Mouse (Mus musculus) limb, embryonic 13.5 days (tissue): ENCODE results near the gene Rxfp1. TPM values are rescaled to one million over a fixed set of nuclear protein-coding genes. Genes with fewer than 3 reads are reported as not detected.

ENCODE experiments used
- ATAC-seq: fragments of 200-750 bp; cut with Nextera tagmentation; 2 replicates; pipeline ENCODE4 v1.8.0; 2017; ENCODE audit warnings: low read depth, moderate number of reproducible peaks, moderate TSS enrichment; ENCODE audit not compliant: low FRiP score
- H3K27ac ChIP-seq: fragments of 300-500 bp; sonication (generic); 2 replicates; pipeline ENCODE4 v1.5.1; 2015; ENCODE audit warnings: inconsistent platforms, mild to moderate bottlenecking, moderate library complexity
- H3K27me3 ChIP-seq: fragments of 300-500 bp; sonication (generic); 2 replicates; pipeline ENCODE4 v1.6.1; 2015; ENCODE audit warnings: mild to moderate bottlenecking, inconsistent platforms
- H3K36me3 ChIP-seq: fragments of 300-500 bp; sonication (generic); 2 replicates; pipeline ENCODE4 v1.6.1; 2015; ENCODE audit warnings: inconsistent platforms, mild to moderate bottlenecking, moderate library complexity
- H3K4me1 ChIP-seq: fragments of 300-500 bp; sonication (generic); 2 replicates; pipeline ENCODE4 v1.6.1; 2015; ENCODE audit warnings: inconsistent platforms
- H3K4me2 ChIP-seq: fragments of 300-500 bp; sonication (generic); replicated peaks from 2 replicates; pipeline ENCODE4 v1.6.1; 2015; ENCODE audit warnings: inconsistent platforms, mild to moderate bottlenecking, moderate library complexity
- H3K4me3 ChIP-seq: fragments of 300-500 bp; sonication (generic); 2 replicates; pipeline ENCODE4 v1.5.1; 2015; ENCODE audit warnings: moderate library complexity, mild to moderate bottlenecking, inconsistent platforms
- H3K9ac ChIP-seq: fragments of 300-500 bp; sonication (generic); 2 replicates; pipeline ENCODE4 v1.6.1; 2015; ENCODE audit warnings: mild to moderate bottlenecking, inconsistent platforms
- H3K9me3 ChIP-seq: fragments of 300-500 bp; sonication (generic); 2 replicates; pipeline ENCODE4 v1.6.1; 2016; ENCODE audit warnings: inconsistent platforms
- WGBS: fragments of 180-500 bp; shearing (Covaris S2); methylation state at CpG from one replicate; pipeline ENCODE4 v1.1.7; 2015; 5-methylcytosine and 5-hydroxymethylcytosine counted together
- polyA plus RNA-seq: library from polyadenylated mRNA; unstranded; fragments of >200 nt; fragmentation: Nextera tagmentation; extraction: Ambion mirVana; gene quantifications from 2 replicates; pipeline ENCODE4 v1.2.1, GENCODE M21; 2015

The Rxfp1 gene
- polyA plus RNA-seq = 0.13 and 0.20 TPM in 2 replicates

GRCm38 (mm10) chr3:79737780-79738179 is at the start of gene Rxfp1:
Gene Rxfp1, minus strand, starts transcription at chr3:79737880.
- peaks cover 4% of the 10 kb centered on the region for H3K4me1 ChIP-seq
- WGBS = 68% methylated on average over 4 of the region's 4 CpGs

GRCm38 (mm10) chr3:79784362-79784736 is 46.7 kb upstream of the Rxfp1 start:
- Histone ChIP-seq H3K4me1 (peaks cover 5% of the 10 kb centered on the region), H3K27ac (no peak overlapping the region), H3K27me3 (peaks cover 4% of the 10 kb centered on the region; the same call in 1 of the 2 replicates), H3K9ac (no peak overlapping the region), H3K36me3 (no peaks in the 10 kb centered on the region), H3K4me2 (peak overlapping the region; percentile 55), H3K9me3 (no peaks in the 10 kb centered on the region), H3K4me3 (peak overlapping the region; percentile 21)
- whole genome bisulfite sequencing = 4% methylated on average over 11 of the region's 11 CpGs
- ATAC-seq = no peak

More at GRCm38 (mm10) chr3:79737780-79738179, at the start of gene Rxfp1:
- H3K4me3 ChIP-seq = no peak within 1 kb of the TSS
- no peak for ATAC-seq
- no peaks in the 10 kb centered on the region for H3K36me3 ChIP-seq
- H3K27ac ChIP-seq = no peak within 1 kb of the TSS
- no peak within 1 kb of the TSS for H3K9ac ChIP-seq
- H3K9me3 ChIP-seq = no peaks in the 10 kb centered on the region
- no peaks in the 10 kb centered on the region for H3K27me3 ChIP-seq
- no peak within 1 kb of the TSS for H3K4me2 ChIP-seq

GRCm38 (mm10) chr3:79783630-79784361 is 46.1 kb upstream of the Rxfp1 start:
- no peak overlapping the region for H3K27ac ChIP-seq
- no peak for ATAC-seq
- peak overlapping the region; percentile 21; the same call in 1 of the 2 replicates for H3K4me3 ChIP-seq
- H3K36me3 ChIP-seq = no peaks in the 10 kb centered on the region
- H3K9ac ChIP-seq = no peak overlapping the region
- H3K27me3 ChIP-seq = peaks cover 4% of the 10 kb centered on the region; the same call in 1 of the 2 replicates
- peaks cover 5% of the 10 kb centered on the region for H3K4me1 ChIP-seq
- H3K9me3 ChIP-seq = no peaks in the 10 kb centered on the region
- peak overlapping the region; percentile 55 for H3K4me2 ChIP-seq
- 16% methylated on average over 10 of the region's 10 CpGs for WGBS

GRCm38 (mm10) chr3:79772701-79773100 is 35.0 kb upstream of the Rxfp1 start:
- WGBS = 81% methylated on average over 2 of the region's 2 CpGs
- no peak overlapping the region for H3K4me3 ChIP-seq
- H3K36me3 ChIP-seq = no peaks in the 10 kb centered on the region
- no peak overlapping the region for H3K9ac ChIP-seq
- no peak overlapping the region for H3K27ac ChIP-seq
- no peaks in the 10 kb centered on the region for H3K27me3 ChIP-seq
- ATAC-seq = no peak
- H3K9me3 ChIP-seq = no peaks in the 10 kb centered on the region
- no peak overlapping the region for H3K4me2 ChIP-seq
- H3K4me1 ChIP-seq = no peaks in the 10 kb centered on the region

- ATAC-seq = no peak
- no peak overlapping the region for H3K4me3 ChIP-seq
- H3K4me2 ChIP-seq = no peak overlapping the region
- H3K4me1 ChIP-seq = no peaks in the 10 kb centered on the region
- H3K9me3 ChIP-seq = no peaks in the 10 kb centered on the region
- no peaks in the 10 kb centered on the region for H3K27me3 ChIP-seq
- 62% methylated on average over 1 of the region's 1 CpGs for WGBS
- no peak overlapping the region for H3K27ac ChIP-seq
- no peak overlapping the region for H3K9ac ChIP-seq
- no peaks in the 10 kb centered on the region for H3K36me3 ChIP-seq
Measured at GRCm38 (mm10) chr3:79753736-79754135, 16.1 kb upstream of the Rxfp1 start.

- Histone ChIP-seq H3K27ac (no peak overlapping the region), H3K4me3 (no peak overlapping the region), H3K36me3 (no peaks in the 10 kb centered on the region), H3K9ac (no peak overlapping the region), H3K9me3 (no peaks in the 10 kb centered on the region), H3K27me3 (no peaks in the 10 kb centered on the region), H3K4me2 (no peak overlapping the region), H3K4me1 (peaks cover 10% of the 10 kb centered on the region)
- 94% methylated on average over 6 of the region's 6 CpGs for WGBS
- ATAC-seq = no peak
Measured at GRCm38 (mm10) chr3:79746585-79746984, 8.9 kb upstream of the Rxfp1 start.

- 50% methylated on average over 6 of the region's 6 CpGs for WGBS
- Histone ChIP-seq H3K9me3 (no peaks in the 10 kb centered on the region), H3K4me3 (no peak overlapping the region), H3K36me3 (no peaks in the 10 kb centered on the region), H3K4me2 (no peak overlapping the region), H3K27ac (no peak overlapping the region), H3K27me3 (no peaks in the 10 kb centered on the region), H3K4me1 (peaks cover 10% of the 10 kb centered on the region), H3K9ac (no peak overlapping the region)
- no peak for ATAC-seq
Measured at GRCm38 (mm10) chr3:79745101-79745500, 7.4 kb upstream of the Rxfp1 start.

- H3K27me3 ChIP-seq = no peaks in the 10 kb centered on the region
- H3K4me1 ChIP-seq = peaks cover 10% of the 10 kb centered on the region
- no peaks in the 10 kb centered on the region for H3K36me3 ChIP-seq
- no peak overlapping the region for H3K4me3 ChIP-seq
- ATAC-seq = no peak
- no peak overlapping the region for H3K27ac ChIP-seq
- H3K9me3 ChIP-seq = no peaks in the 10 kb centered on the region
- no peak overlapping the region for H3K4me2 ChIP-seq
- WGBS = 92% methylated on average over 2 of the region's 2 CpGs
- no peak overlapping the region for H3K9ac ChIP-seq
Measured at GRCm38 (mm10) chr3:79744415-79744814, 6.7 kb upstream of the Rxfp1 start.

GRCm38 (mm10) chr3:79740351-79740750 is 2.7 kb upstream of the Rxfp1 start:
- Histone ChIP-seq H3K36me3 (no peaks in the 10 kb centered on the region), H3K9me3 (no peaks in the 10 kb centered on the region), H3K27me3 (no peaks in the 10 kb centered on the region), H3K4me1 (peaks cover 10% of the 10 kb centered on the region), H3K9ac (no peak overlapping the region), H3K4me2 (no peak overlapping the region), H3K27ac (no peak overlapping the region), H3K4me3 (no peak overlapping the region)
- no peak for ATAC-seq
- 65% methylated on average over 2 of the region's 2 CpGs for WGBS

- Histone ChIP-seq H3K9ac (no peak overlapping the region), H3K4me3 (no peak overlapping the region), H3K4me1 (peaks cover 10% of the 10 kb centered on the region), H3K9me3 (no peaks in the 10 kb centered on the region), H3K4me2 (no peak overlapping the region), H3K27ac (no peak overlapping the region), H3K27me3 (no peaks in the 10 kb centered on the region), H3K36me3 (no peaks in the 10 kb centered on the region)
- no peak for ATAC-seq
- WGBS = 90% methylated on average over 1 of the region's 1 CpGs
Measured at GRCm38 (mm10) chr3:79738451-79738850, 771 bp upstream of the Rxfp1 start.

- no peaks in the 10 kb centered on the region for H3K27me3 ChIP-seq
- 71% methylated on average over 14 of the region's 14 CpGs for WGBS
- no peak overlapping the region for H3K27ac ChIP-seq
- H3K9ac ChIP-seq = no peak overlapping the region
- 0 out of 2 replicates have a peak, but pooled peaks cover 4% of the 10 kb centered on the region for H3K4me1 ChIP-seq
- no peak overlapping the region for H3K4me3 ChIP-seq
- H3K4me2 ChIP-seq = no peak overlapping the region
- ATAC-seq = no peak; the same call in 1 of the 2 replicates
- no peaks in the 10 kb centered on the region for H3K9me3 ChIP-seq
- no peaks in the 10 kb centered on the region for H3K36me3 ChIP-seq
Measured at GRCm38 (mm10) chr3:79726506-79727075, 11.1 kb downstream of the Rxfp1 start.

- 82% methylated on average over 4 of the region's 4 CpGs for WGBS
- no peaks in the 10 kb centered on the region for H3K4me1 ChIP-seq
- no peak for ATAC-seq
Measured at GRCm38 (mm10) chr3:79720756-79721484, 16.8 kb downstream of the Rxfp1 start.

More at GRCm38 (mm10) chr3:79720756-79721484, 16.8 kb downstream of the Rxfp1 start:
- Histone ChIP-seq H3K4me2 (no peak overlapping the region), H3K27ac (no peak overlapping the region), H3K9me3 (no peaks in the 10 kb centered on the region), H3K9ac (no peak overlapping the region), H3K27me3 (no peaks in the 10 kb centered on the region), H3K36me3 (no peaks in the 10 kb centered on the region), H3K4me3 (no peak overlapping the region)
